Mouse (Mus musculus) heart, embryonic 12.5 days (tissue): ENCODE data around the gene Uevld. TPM values are rescaled to one million over a fixed set of nuclear protein-coding genes. Genes with fewer than 3 reads are reported as not detected.
"Not testable (repeated sequence)": the region's sequence is repeated elsewhere in the genome, so short reads cannot be mapped to it uniquely, and the experiment has no call there.

ENCODE experiments used
- ATAC-seq: fragments of 200-750 bp; cut with Nextera tagmentation; 2 replicates; pipeline ENCODE4 v1.8.0; 2017; ENCODE audit warnings: moderate TSS enrichment, moderate library complexity; ENCODE audit not compliant: insufficient number of reproducible peaks, low FRiP score
- H3K27ac ChIP-seq: fragments of 300-500 bp; sonication (generic); 2 replicates; pipeline ENCODE4 v1.5.1; 2016; ENCODE audit warnings: mild to moderate bottlenecking, moderate library complexity; ENCODE audit not compliant: poor library complexity, severe bottlenecking
- H3K27me3 ChIP-seq: fragments of 300-500 bp; sonication (generic); replicated peaks from 2 replicates; pipeline ENCODE4 v1.6.1; 2016; ENCODE audit warnings: mild to moderate bottlenecking, moderate library complexity
- H3K36me3 ChIP-seq: fragments of 300-500 bp; sonication (generic); 2 replicates; pipeline ENCODE4 v1.6.1; 2016; ENCODE audit warnings: mild to moderate bottlenecking, moderate library complexity
- H3K4me1 ChIP-seq: fragments of 300-500 bp; sonication (generic); replicated peaks from 2 replicates; pipeline ENCODE4 v1.6.1; 2016; ENCODE audit warnings: mild to moderate bottlenecking
- H3K4me2 ChIP-seq: fragments of 300-500 bp; sonication (generic); 2 replicates; pipeline ENCODE4 v1.6.1; 2016; ENCODE audit warnings: mild to moderate bottlenecking, moderate library complexity
- H3K4me3 ChIP-seq: fragments of 300-500 bp; sonication (generic); 2 replicates; pipeline ENCODE4 v1.5.1; 2016; ENCODE audit warnings: mild to moderate bottlenecking
- H3K9ac ChIP-seq: fragments of 300-500 bp; sonication (generic); 2 replicates; pipeline ENCODE4 v1.6.1; 2016; ENCODE audit warnings: mild to moderate bottlenecking, moderate library complexity
- H3K9me3 ChIP-seq: fragments of 300-500 bp; sonication (generic); replicated peaks from 2 replicates; pipeline ENCODE4 v1.6.1; 2016; ENCODE audit warnings: mild to moderate bottlenecking, moderate library complexity
- WGBS: fragments of 180-500 bp; shearing (Covaris S2); methylation state at CpG from one replicate; pipeline ENCODE4 v1.1.7; 2016; 5-methylcytosine and 5-hydroxymethylcytosine counted together
- polyA plus RNA-seq: library from polyadenylated mRNA; unstranded; fragments of >200 nt; fragmentation: Nextera tagmentation; extraction: Ambion mirVana; gene quantifications from 2 replicates; pipeline ENCODE4 v1.2.1, GENCODE M21; 2016

The Uevld gene
- polyA plus RNA-seq, 1 experiment from 2014 or later = 10.0 TPM

DNA sequence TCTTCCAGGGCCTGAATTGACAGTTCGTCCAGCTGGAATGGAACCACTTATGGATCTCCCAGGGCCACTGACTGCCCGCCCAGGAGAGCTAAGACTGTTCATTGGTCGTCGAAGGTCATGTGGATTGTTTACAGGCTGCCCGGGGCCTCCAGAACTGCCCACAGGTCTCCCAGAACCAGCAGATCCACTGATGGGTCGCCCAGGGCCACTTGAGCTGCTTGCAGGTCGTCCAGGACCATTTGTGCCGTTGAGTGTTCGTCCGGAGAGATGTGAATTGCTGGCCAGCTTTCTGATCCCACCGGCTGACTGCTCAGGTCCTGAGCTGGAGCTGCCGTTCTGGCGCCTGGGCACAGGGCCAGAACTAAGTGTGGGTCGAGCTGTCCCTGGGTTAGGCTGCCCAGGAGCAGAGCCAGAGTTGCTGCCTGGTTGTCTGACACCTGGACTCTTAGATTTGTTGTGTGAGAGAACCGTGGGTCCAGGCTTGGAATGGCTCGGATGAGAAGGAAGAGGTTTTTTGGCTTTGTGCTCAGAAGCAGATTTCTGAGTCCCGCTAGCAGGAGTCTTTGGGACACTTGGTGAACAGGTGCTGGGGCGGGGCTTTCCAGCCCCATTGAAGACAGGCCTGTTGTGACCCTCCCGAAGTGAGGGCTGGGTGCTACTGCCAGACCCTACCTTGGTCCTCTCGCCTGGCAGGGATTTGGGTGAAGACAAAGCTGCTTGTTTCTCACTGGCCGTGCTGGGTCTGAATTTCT, 39.5 kb upstream of the Uevld start:
- no peak overlapping the region for H3K9ac ChIP-seq
- H3K36me3 ChIP-seq = peaks cover 64% of the 10 kb centered on the region
- 74% methylated on average over 21 of the region's 21 CpGs for WGBS
- H3K27me3 ChIP-seq = no peaks in the 10 kb centered on the region
- H3K27ac ChIP-seq = no peak overlapping the region
- peak; percentile 63; the same call in 1 of the 2 replicates for ATAC-seq
- H3K4me3 ChIP-seq = no peak overlapping the region
- H3K4me2 ChIP-seq = no peak overlapping the region
- H3K9me3 ChIP-seq = no peaks in the 10 kb centered on the region
- peaks cover 42% of the 10 kb centered on the region for H3K4me1 ChIP-seq

DNA sequence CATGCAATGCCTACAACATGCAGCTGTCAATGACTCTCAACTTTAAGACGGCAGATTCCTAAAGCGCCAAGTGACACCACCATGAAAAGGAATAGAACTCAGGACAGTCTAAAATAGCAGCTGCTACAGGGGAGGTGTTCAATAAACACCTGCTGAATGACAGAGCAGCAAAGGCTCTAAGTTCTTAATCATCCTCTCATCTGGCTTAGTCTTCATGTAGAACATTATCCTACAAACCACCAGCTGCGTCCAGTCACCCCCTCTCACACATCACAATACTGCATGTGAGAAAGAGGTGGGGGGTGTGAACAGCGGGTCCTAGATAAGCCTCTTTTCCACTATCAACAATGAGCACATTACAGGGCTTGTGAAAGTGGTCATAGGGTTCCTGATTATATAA, 38.7 kb upstream of the Uevld start:
- 70% methylated on average over 4 of the region's 4 CpGs for WGBS
- H3K36me3 ChIP-seq = peaks cover 69% of the 10 kb centered on the region
- peak; percentile 56 for ATAC-seq
- peaks cover 35% of the 10 kb centered on the region for H3K4me1 ChIP-seq
- H3K4me3 ChIP-seq = no peak overlapping the region
- H3K9ac ChIP-seq = no peak overlapping the region
- H3K27me3 ChIP-seq = no peaks in the 10 kb centered on the region
- H3K9me3 ChIP-seq = no peaks in the 10 kb centered on the region
- H3K4me2 ChIP-seq = no peak overlapping the region
- no peak overlapping the region for H3K27ac ChIP-seq

DNA sequence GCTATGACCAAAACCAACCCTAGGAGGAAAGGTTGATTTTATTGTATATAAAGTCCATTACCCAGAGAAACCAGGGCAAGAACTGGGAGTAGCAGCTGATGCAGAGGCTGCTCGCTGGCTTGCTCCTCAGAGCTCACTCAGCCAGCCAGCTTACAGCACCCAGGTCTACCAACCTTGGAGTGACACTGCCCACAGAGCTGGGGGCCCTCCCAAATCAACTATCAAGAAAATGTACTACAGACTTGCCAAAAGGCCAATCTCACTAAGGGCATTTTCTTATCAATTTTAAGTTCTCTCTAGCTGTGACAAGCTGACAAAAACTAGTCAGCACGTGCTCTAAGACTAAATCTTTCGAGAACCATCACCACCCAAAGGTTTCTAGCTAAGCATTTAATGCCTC, 37.2 kb upstream of the Uevld start:
- no peak overlapping the region for H3K4me3 ChIP-seq
- H3K9me3 ChIP-seq = no peaks in the 10 kb centered on the region
- H3K4me1 ChIP-seq = peaks cover 25% of the 10 kb centered on the region
- H3K27ac ChIP-seq = no peak overlapping the region
- H3K36me3 ChIP-seq = peaks cover 75% of the 10 kb centered on the region
- no peaks in the 10 kb centered on the region for H3K27me3 ChIP-seq
- H3K9ac ChIP-seq = no peak overlapping the region
- ATAC-seq = no peak
- no peak overlapping the region for H3K4me2 ChIP-seq
- 85% methylated on average over 3 of the region's 3 CpGs for WGBS

DNA sequence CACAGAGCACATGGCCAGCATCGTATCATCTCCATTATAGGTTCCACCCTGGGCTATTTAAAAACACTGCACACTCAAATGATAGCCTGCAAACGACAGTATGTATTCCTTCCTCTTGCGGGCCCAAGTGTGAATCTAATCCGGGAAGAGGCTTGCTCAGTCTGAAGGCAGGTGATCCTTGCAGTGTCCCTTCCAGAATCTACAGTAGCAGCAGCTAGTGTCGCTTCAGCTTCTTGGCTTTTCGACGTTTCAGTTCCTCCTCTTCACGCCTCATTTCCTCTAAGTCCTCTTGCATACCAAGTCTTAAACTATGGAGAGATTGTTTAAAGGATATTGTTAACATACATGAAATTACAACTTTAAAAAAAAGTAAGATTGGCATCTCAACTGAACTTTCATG, 34.8 kb upstream of the Uevld start:
- 87% methylated on average over 8 of the region's 8 CpGs for WGBS
- Histone ChIP-seq H3K4me3 (no peak overlapping the region), H3K27me3 (no peaks in the 10 kb centered on the region), H3K9ac (no peak overlapping the region), H3K9me3 (no peaks in the 10 kb centered on the region), H3K4me1 (peaks cover 17% of the 10 kb centered on the region), H3K36me3 (peaks cover 64% of the 10 kb centered on the region), H3K4me2 (no peak overlapping the region), H3K27ac (no peak overlapping the region)
- no peak for ATAC-seq

DNA sequence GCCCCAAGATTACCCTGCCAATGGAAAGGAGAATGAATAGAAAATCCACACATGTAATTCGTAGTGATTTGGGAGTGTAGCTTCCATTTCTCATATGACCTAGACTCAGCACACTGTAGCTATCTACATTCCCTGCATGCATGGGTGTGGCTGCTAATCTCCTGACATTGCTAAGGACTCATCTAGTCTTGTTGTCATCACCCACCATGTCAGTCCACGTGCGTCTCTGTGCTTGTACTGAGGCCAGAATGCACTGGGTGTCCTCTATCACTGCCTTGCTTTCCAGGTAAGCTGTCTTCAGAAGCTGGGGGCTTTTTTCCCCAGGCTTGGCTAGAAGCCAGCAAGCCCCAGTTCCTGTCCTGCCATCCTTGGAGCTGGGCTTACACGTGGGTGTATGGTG, 31.1 kb upstream of the Uevld start:
- Histone ChIP-seq H3K36me3 (peaks cover 29% of the 10 kb centered on the region), H3K4me1 (peaks cover 16% of the 10 kb centered on the region)
- not testable (repeated sequence) for H3K27ac ChIP-seq, H3K9me3 ChIP-seq, H3K4me2 ChIP-seq, H3K9ac ChIP-seq, ATAC-seq, H3K27me3 ChIP-seq, H3K4me3 ChIP-seq
- WGBS = 45% methylated on average over 4 of the region's 4 CpGs

DNA sequence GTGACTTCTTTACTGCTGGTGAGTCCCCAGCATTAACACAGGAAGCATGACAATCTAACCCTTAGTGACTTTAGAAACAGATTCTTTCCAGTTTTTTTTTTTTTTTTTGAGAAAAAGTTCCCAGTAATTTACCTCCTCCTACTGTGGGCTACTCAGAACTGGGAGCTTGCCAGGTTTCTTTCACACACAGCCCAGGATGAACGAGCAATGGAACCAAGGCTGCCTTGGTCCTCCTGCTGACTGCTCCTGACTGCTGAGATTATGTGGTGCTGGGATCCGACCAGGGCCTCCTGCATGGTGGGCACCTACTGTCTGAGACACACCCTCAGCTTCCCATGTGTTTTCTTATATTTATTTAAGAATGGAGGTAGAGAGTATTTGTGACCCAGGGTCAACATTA, 28.7 kb upstream of the Uevld start:
- peaks cover 16% of the 10 kb centered on the region for H3K4me1 ChIP-seq
- H3K9me3 ChIP-seq = no peaks in the 10 kb centered on the region
- H3K9ac ChIP-seq = no peak overlapping the region
- H3K27me3 ChIP-seq = no peaks in the 10 kb centered on the region
- no peak overlapping the region for H3K4me2 ChIP-seq
- H3K4me3 ChIP-seq = no peak overlapping the region
- peak; percentile 45; the same call in 1 of the 2 replicates for ATAC-seq
- H3K36me3 ChIP-seq = peaks cover 10% of the 10 kb centered on the region
- H3K27ac ChIP-seq = peak overlapping the region; percentile 4; the same call in 1 of the 2 replicates
- WGBS = 50% methylated on average over 2 of the region's 2 CpGs

DNA sequence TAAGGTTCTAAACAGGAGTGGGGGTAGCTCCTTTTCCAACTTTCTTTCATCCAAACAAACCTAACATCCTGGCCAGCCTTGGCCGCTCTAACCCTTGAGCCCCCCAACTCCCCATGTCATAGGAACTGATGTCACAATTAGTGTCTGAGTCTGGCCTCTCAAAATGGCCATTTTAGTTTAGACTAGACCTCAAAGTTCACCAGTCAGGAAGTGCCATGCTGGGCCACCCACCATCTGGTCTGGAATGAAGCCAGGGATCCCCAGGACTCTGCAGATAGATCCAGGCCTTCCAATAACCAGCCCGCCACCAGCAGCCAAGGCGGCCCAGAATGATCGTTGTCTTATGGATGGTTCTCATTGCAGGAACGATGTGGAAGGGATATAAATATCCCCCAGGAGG, 28.3 kb upstream of the Uevld start:
- peaks cover 6% of the 10 kb centered on the region for H3K36me3 ChIP-seq
- H3K9ac ChIP-seq = no peak overlapping the region
- H3K4me3 ChIP-seq = no peak overlapping the region
- H3K4me2 ChIP-seq = no peak overlapping the region
- H3K27me3 ChIP-seq = no peaks in the 10 kb centered on the region
- peak overlapping the region; percentile 4; the same call in 1 of the 2 replicates for H3K27ac ChIP-seq
- no peak; the same call in 1 of the 2 replicates for ATAC-seq
- no peaks in the 10 kb centered on the region for H3K9me3 ChIP-seq
- H3K4me1 ChIP-seq = peaks cover 16% of the 10 kb centered on the region
- WGBS = 54% methylated on average over 5 of the region's 5 CpGs

DNA sequence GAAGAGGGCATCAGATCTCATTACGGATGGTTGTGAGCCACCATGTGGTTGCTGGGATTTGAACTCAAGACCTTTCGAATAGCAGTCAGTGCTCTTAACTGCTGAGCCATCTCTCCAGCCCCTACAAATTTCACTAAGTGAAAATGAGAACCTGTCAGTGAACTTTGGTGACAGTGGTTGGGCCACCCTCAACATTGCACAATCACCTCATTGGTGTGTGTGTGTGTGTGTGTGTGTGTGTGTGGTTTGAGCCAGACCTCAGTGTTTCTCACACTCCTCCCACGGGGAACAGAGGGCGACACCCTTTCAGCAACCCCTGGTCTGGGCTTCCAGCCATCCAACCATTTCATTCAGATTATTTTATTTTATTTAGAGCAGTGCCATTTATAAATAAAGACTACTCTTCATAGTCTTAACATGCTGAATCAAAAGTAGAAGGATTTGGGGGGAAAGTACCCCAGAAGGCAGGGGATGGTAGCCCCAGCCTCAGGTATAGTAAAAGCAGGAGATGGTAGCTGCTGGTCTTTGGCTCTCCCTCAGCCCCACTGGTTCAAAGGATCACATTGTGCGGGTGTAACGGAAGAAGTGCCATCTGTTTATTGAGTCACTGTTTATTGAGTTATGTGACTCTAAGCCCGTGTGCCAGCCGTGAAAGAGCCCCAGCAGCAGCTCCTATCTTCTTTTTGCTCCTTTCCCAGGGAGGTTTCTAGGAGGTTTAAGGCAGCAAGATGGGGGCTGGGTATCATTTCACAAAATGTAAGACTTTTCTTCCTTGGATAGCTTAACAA, 27.6 kb upstream of the Uevld start:
- Histone ChIP-seq H3K9ac (no peak overlapping the region), H3K4me1 (peaks cover 16% of the 10 kb centered on the region), H3K4me2 (no peak overlapping the region), H3K9me3 (no peaks in the 10 kb centered on the region), H3K27ac (peak overlapping the region; percentile 4; the same call in 1 of the 2 replicates), H3K27me3 (no peaks in the 10 kb centered on the region), H3K4me3 (no peak overlapping the region), H3K36me3 (peaks cover 6% of the 10 kb centered on the region)
- ATAC-seq = no peak
- 56% methylated on average over 8 of the region's 8 CpGs for WGBS

DNA sequence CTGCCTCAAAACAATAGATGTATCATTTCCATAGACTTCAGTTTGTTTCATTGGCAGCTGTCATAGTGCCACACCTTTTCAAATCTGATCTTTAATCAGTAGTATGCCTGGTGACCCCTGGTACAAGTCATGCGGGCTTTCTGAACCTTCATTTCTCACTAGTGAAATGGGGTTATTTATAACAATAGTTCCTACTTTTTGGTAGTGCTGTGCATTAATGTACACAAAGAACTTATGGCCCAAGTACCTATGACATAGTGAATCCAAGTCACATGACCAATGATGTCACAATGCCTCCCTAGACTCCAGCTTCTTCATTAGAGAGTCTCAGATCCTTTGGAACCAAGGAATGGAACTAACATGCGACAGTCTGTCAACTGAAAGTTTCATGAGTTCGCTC, 25.0 kb upstream of the Uevld start, which contains the start of gene Gm9999:
Gene Gm9999, plus strand, starts transcription at position 301 of the 400 bp plus-strand sequence.
- Histone ChIP-seq H3K36me3 (no peaks in the 10 kb centered on the region), H3K27ac (no peak within 1 kb of the TSS), H3K27me3 (no peaks in the 10 kb centered on the region), H3K9ac (no peak within 1 kb of the TSS), H3K4me1 (peaks cover 13% of the 10 kb centered on the region), H3K4me3 (no peak within 1 kb of the TSS), H3K4me2 (no peak within 1 kb of the TSS), H3K9me3 (no peaks in the 10 kb centered on the region)
- no peak for ATAC-seq
- 80% methylated on average over 3 of the region's 3 CpGs for WGBS

DNA sequence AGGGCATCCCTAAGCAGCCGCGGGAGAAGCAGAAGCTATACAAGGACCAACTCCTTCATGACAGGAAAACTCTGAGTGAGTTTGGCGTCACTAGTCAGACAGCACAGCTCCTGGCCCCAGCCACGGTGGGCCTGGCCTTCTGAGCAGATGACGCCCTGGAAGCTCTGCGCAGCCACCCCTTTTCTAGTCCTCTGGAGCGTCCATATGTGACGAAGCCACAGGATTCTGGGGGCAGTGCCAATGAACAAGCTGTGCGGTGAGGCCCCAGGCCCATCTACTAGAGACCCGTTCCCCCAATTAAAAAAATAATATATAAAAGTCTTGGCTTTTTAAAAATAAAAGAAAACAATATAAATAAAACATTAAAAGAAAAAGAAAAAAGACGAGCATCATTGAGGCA, 17.1 kb upstream of the Uevld start:
- Histone ChIP-seq H3K27ac (no peak overlapping the region), H3K27me3 (no peaks in the 10 kb centered on the region), H3K4me1 (no peaks in the 10 kb centered on the region), H3K9ac (no peak overlapping the region), H3K9me3 (peaks cover 9% of the 10 kb centered on the region), H3K4me3 (no peak overlapping the region), H3K4me2 (no peak overlapping the region), H3K36me3 (no peaks in the 10 kb centered on the region)
- WGBS = 86% methylated on average over 11 of the region's 11 CpGs
- ATAC-seq = no peak

DNA sequence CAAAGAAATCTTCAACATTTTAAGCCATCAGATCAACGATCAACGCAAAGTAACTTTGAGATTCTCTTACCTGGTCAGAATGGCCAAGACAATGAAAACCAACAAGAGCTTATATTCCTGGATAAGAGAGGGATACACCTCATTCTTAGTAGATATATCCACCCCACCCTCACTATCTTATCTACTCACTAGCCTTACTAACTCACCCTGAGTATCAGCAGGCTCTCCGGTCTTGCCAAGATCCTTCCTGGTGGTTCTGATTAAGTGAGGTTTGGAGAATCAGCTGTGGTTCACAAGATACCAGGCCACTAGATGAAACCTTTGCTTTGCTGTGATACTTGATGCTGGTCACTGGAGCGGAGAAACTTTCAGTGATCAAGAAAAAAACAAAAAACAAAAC, 16.3 kb upstream of the Uevld start:
- Histone ChIP-seq H3K9me3 (peaks cover 9% of the 10 kb centered on the region), H3K4me3 (no peak overlapping the region), H3K4me2 (no peak overlapping the region), H3K27ac (no peak overlapping the region), H3K27me3 (no peaks in the 10 kb centered on the region), H3K9ac (no peak overlapping the region), H3K36me3 (no peaks in the 10 kb centered on the region), H3K4me1 (no peaks in the 10 kb centered on the region)
- WGBS = 88% methylated on average over 4 of the region's 4 CpGs
- no peak for ATAC-seq
